Mouse (Mus musculus) embryonic facial prominence, embryonic 11.5 days (tissue): Measurements from ENCODE around the gene Ccdc73. TPM values are rescaled to one million over a fixed set of nuclear protein-coding genes. Genes with fewer than 3 reads are reported as not detected.

Source experiments
- ATAC-seq: fragments of 200-750 bp; cut with Nextera tagmentation; replicated peaks from 2 replicates; pipeline ENCODE4 v1.8.0; 2017; ENCODE audit warnings: low read depth; ENCODE audit not compliant: insufficient number of reproducible peaks, low FRiP score, low TSS enrichment
- DNase-seq: peaks from one replicate; pipeline ENCODE4 v3.0.0-alpha.2; 2015; ENCODE audit warnings: low spot score
- H3K27ac ChIP-seq: fragments of 300-500 bp; sonication (generic); replicated peaks from 2 replicates; pipeline ENCODE4 v1.5.1; 2014; ENCODE audit warnings: mild to moderate bottlenecking, low read depth, low read length, control low read depth
- H3K27me3 ChIP-seq: fragments of 300-500 bp; sonication (generic); 2 replicates; pipeline ENCODE4 v1.6.1; 2014; ENCODE audit warnings: mild to moderate bottlenecking, low read length, moderate library complexity, mixed read lengths; ENCODE audit not compliant: control insufficient read depth, insufficient read depth
- H3K36me3 ChIP-seq: fragments of 300-500 bp; sonication (generic); replicated peaks from 2 replicates; pipeline ENCODE4 v1.6.1; 2014; ENCODE audit warnings: low read depth, mild to moderate bottlenecking, low read length, moderate library complexity, mixed read lengths; ENCODE audit not compliant: control insufficient read depth, insufficient read depth
- H3K4me1 ChIP-seq: fragments of 300-500 bp; sonication (generic); 2 replicates; pipeline ENCODE4 v1.6.1; 2014; ENCODE audit warnings: low read length, mixed read lengths; ENCODE audit not compliant: control insufficient read depth, insufficient read depth
- H3K4me2 ChIP-seq: fragments of 300-500 bp; sonication (generic); 2 replicates; pipeline ENCODE4 v1.6.1; 2014; ENCODE audit warnings: low read depth, mild to moderate bottlenecking, control low read depth, low read length, moderate library complexity
- H3K4me3 ChIP-seq: fragments of 300-500 bp; sonication (generic); 2 replicates; pipeline ENCODE4 v1.5.1; 2014; ENCODE audit warnings: low read depth, low read length, control low read depth
- H3K9ac ChIP-seq: fragments of 300-500 bp; sonication (generic); replicated peaks from 2 replicates; pipeline ENCODE4 v1.6.1; 2014; ENCODE audit warnings: mild to moderate bottlenecking, control low read depth, low read length
- H3K9me3 ChIP-seq: fragments of 300-500 bp; sonication (generic); replicated peaks from 2 replicates; pipeline ENCODE4 v1.6.1; 2016; ENCODE audit warnings: mild to moderate bottlenecking, low read length, inconsistent platforms, mixed read lengths; ENCODE audit not compliant: control insufficient read depth
- WGBS: fragments of 180-500 bp; shearing (Covaris S2); extraction: QIAGEN DNeasy Blood & Tissue Kit; methylation state at CpG from one replicate; pipeline ENCODE4 v1.1.7; 2014; 5-methylcytosine and 5-hydroxymethylcytosine counted together
- polyA plus RNA-seq: library from polyadenylated mRNA; unstranded; fragments of >200 nt; fragmentation: Nextera tagmentation; extraction: Ambion mirVana; gene quantifications from 2 replicates; pipeline ENCODE4 v1.2.1, GENCODE M21; 2014

Gene Ccdc73
- polyA plus RNA-seq, 1 experiment from 2014 or later, result 6.7 TPM

DNA sequence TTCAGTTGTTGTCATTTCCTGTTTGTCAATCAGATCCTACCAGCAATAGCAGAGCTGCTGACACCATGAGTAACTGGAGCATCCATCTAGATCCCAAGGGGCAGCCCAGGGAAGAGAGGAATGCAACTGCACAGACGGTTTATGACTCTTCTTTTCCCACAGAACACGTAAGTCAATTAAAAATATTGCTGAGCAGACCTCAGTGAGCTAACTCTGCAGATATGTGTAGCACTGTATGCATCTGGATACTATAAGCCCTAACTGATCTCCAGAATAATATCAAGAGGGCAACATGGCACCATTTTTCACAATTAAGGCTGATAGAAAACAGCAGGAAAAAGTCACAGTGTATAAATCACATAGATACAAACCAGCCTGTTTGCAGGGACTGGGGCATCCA lies 126.8 kb downstream of the Ccdc73 start:
- Histone ChIP-seq H3K27ac (no peak overlapping the region), H3K9me3 (no peaks in the 10 kb centered on the region), H3K4me1 (no peaks in the 10 kb centered on the region), H3K4me3 (no peak overlapping the region), H3K36me3 (no peaks in the 10 kb centered on the region), H3K4me2 (no peak overlapping the region), H3K27me3 (no peaks in the 10 kb centered on the region), H3K9ac (no peak overlapping the region)
- no peak for DNase-seq
- ATAC-seq, result no peak
- 51% methylated on average over 2 of the region's 2 CpGs for WGBS

GRCm38 (mm10) chr2:104996201-104996600 lies 128.6 kb downstream of the Ccdc73 start:
- Histone ChIP-seq H3K9me3 (no peaks in the 10 kb centered on the region), H3K36me3 (no peaks in the 10 kb centered on the region)
- DNase-seq, result no peak

DNA sequence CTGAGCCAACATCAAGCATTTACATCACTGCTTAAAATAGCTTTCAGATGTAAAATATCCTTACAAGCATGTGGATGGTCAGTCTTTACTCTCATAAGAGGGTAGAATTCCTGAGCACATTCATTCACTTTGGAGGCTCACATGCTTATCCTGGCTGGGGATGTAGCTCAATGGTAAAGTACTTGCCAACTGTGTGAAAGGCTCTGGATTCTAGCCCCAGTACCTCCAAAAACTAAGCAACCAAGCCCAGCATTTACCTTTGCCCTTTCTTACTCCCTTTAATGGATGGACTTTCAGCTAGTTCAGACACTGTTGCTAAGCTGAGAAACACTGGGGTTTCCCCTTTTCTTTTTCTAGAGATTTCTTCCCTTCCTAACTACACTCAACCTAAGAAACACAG lies 139.6 kb downstream of the Ccdc73 start:
- DNase-seq (no peak), ATAC-seq (no peak)
- H3K4me2 ChIP-seq, result no peak overlapping the region
- H3K9me3 ChIP-seq, result no peaks in the 10 kb centered on the region
- H3K27ac ChIP-seq, result no peak overlapping the region
- no peak overlapping the region for H3K4me3 ChIP-seq
- peaks cover 2% of the 10 kb centered on the region for H3K36me3 ChIP-seq
- H3K4me1 ChIP-seq, result no peaks in the 10 kb centered on the region
- H3K9ac ChIP-seq, result no peak overlapping the region
- H3K27me3 ChIP-seq, result no peaks in the 10 kb centered on the region

More at GRCm38 (mm10) chr2:104996201-104996600, 128.6 kb downstream of the Ccdc73 start:
- Histone ChIP-seq H3K9ac (no peak overlapping the region), H3K4me1 (no peaks in the 10 kb centered on the region), H3K4me2 (no peak overlapping the region), H3K27ac (no peak overlapping the region), H3K27me3 (no peaks in the 10 kb centered on the region), H3K4me3 (no peak overlapping the region)
- 90% methylated on average over 3 of the region's 3 CpGs for WGBS
- ATAC-seq, result no peak

- Histone ChIP-seq H3K4me2 (peak overlapping the region; percentile 54), H3K4me1 (no peaks in the 10 kb centered on the region), H3K9me3 (no peaks in the 10 kb centered on the region), H3K36me3 (no peaks in the 10 kb centered on the region), H3K4me3 (peak overlapping the region; percentile 84), H3K27ac (no peak overlapping the region; the same call in 1 of the 2 replicates), H3K27me3 (no peaks in the 10 kb centered on the region), H3K9ac (peak overlapping the region; percentile 91)
- DNase-seq (peak; percentile 34), ATAC-seq (peak; percentile 82; the same call in 1 of the 2 replicates)
- 1% methylated on average over 43 of the region's 43 CpGs for WGBS
Measured at GRCm38 (mm10) chr2:105016192-105016966, 148.8 kb downstream of the Ccdc73 start.

- peak within 1 kb of the TSS; percentile 91 for H3K9ac ChIP-seq
- H3K27ac ChIP-seq, result no peak within 1 kb of the TSS; the same call in 1 of the 2 replicates
- H3K4me3 ChIP-seq, result peak within 1 kb of the TSS; percentile 84
- H3K4me2 ChIP-seq, result peak within 1 kb of the TSS; percentile 67
- no peaks in the 10 kb centered on the region for H3K9me3 ChIP-seq
- under 1% methylated on average over 25 of the region's 25 CpGs for WGBS
- no peaks in the 10 kb centered on the region for H3K4me1 ChIP-seq
- peak; percentile 96 for DNase-seq
- H3K27me3 ChIP-seq, result no peaks in the 10 kb centered on the region
- no peaks in the 10 kb centered on the region for H3K36me3 ChIP-seq
- ATAC-seq, result peak; percentile 99
Measured at GRCm38 (mm10) chr2:105016967-105017287, 149.3 kb downstream of the Ccdc73 start, which contains the start of gene Eif3m. Eif3m (minus strand) TSS chr2:105017080.

- Histone ChIP-seq H3K4me2 (no peak overlapping the region), H3K9ac (no peak overlapping the region), H3K27me3 (no peaks in the 10 kb centered on the region), H3K36me3 (no peaks in the 10 kb centered on the region), H3K27ac (no peak overlapping the region), H3K9me3 (no peaks in the 10 kb centered on the region), H3K4me1 (no peaks in the 10 kb centered on the region), H3K4me3 (peak overlapping the region; percentile 84; the same call in 1 of the 2 replicates)
- DNase-seq (no peak), ATAC-seq (no peak)
- WGBS, result 84% methylated on average over 3 of the region's 3 CpGs
Measured at GRCm38 (mm10) chr2:105017802-105018201, 150.2 kb downstream of the Ccdc73 start.

DNA sequence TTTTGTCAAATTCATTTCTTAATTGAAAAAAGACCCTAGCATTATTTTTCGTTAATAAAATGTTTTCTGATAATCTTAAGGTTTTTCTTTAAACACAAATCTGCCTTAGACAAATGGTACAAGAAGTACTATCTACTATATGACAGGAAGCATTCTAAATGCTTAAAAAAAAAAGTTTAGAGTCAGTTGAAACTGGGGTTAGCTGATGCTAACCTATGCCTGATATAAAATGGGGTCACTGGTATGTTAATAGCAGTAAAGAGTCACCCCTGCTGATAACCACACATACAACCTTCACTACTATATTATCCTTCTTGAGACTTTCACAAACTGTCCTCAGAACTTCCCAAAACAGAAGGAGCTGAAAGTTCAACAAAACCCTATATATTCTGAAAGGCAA lies 151.9 kb downstream of the Ccdc73 start:
- no peak overlapping the region for H3K9ac ChIP-seq
- H3K4me2 ChIP-seq, result no peak overlapping the region
- H3K27me3 ChIP-seq, result no peaks in the 10 kb centered on the region
- H3K27ac ChIP-seq, result no peak overlapping the region
- no peaks in the 10 kb centered on the region for H3K36me3 ChIP-seq
- ATAC-seq, result no peak
- DNase-seq, result no peak
- H3K4me3 ChIP-seq, result no peak overlapping the region
- no peaks in the 10 kb centered on the region for H3K4me1 ChIP-seq
- WGBS, result 87% methylated on average over 1 of the region's 1 CpGs
- H3K9me3 ChIP-seq, result no peaks in the 10 kb centered on the region

DNA sequence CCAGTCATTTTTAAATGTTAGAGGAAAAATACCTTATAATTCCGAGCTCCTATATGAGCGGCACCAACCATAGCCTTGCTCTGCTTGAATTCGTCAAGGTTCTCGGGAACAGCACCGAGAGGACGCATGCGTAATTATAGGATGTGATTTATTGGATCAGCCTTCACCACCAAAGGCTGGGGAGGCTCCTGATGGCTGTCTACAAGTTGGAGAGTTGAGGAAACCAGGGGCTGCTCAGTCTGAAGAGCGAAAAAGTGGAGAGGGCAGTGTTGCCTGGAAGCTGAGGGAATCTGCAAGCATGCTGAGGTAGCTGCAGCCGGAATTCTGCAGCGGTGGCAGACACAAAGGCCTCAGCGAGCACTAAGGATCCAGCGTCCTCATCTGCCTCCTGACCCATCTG lies 153.7 kb downstream of the Ccdc73 start:
- Histone ChIP-seq H3K27ac (no peak overlapping the region), H3K36me3 (no peaks in the 10 kb centered on the region), H3K4me1 (no peaks in the 10 kb centered on the region), H3K9ac (no peak overlapping the region), H3K4me3 (no peak overlapping the region), H3K9me3 (no peaks in the 10 kb centered on the region), H3K27me3 (no peaks in the 10 kb centered on the region), H3K4me2 (no peak overlapping the region)
- no peak for ATAC-seq
- 82% methylated on average over 12 of the region's 12 CpGs for WGBS
- no peak for DNase-seq
